Mouse (Mus musculus) embryonic facial prominence, embryonic 11.5 days (tissue): ENCODE measurements around the gene Efcab3. TPM values are rescaled to one million over a fixed set of nuclear protein-coding genes. Genes with fewer than 3 reads are reported as not detected.

Experiments
- ATAC-seq: fragments of 200-750 bp; cut with Nextera tagmentation; replicated peaks from 2 replicates; pipeline ENCODE4 v1.8.0; 2017; ENCODE audit warnings: low read depth; ENCODE audit not compliant: insufficient number of reproducible peaks, low FRiP score, low TSS enrichment
- DNase-seq: peaks from one replicate; pipeline ENCODE4 v3.0.0-alpha.2; 2015; ENCODE audit warnings: low spot score
- H3K27ac ChIP-seq: fragments of 300-500 bp; sonication (generic); replicated peaks from 2 replicates; pipeline ENCODE4 v1.5.1; 2014; ENCODE audit warnings: mild to moderate bottlenecking, low read depth, low read length, control low read depth
- H3K27me3 ChIP-seq: fragments of 300-500 bp; sonication (generic); 2 replicates; pipeline ENCODE4 v1.6.1; 2014; ENCODE audit warnings: mild to moderate bottlenecking, low read length, moderate library complexity, mixed read lengths; ENCODE audit not compliant: control insufficient read depth, insufficient read depth
- H3K36me3 ChIP-seq: fragments of 300-500 bp; sonication (generic); replicated peaks from 2 replicates; pipeline ENCODE4 v1.6.1; 2014; ENCODE audit warnings: low read depth, mild to moderate bottlenecking, low read length, moderate library complexity, mixed read lengths; ENCODE audit not compliant: control insufficient read depth, insufficient read depth
- H3K4me1 ChIP-seq: fragments of 300-500 bp; sonication (generic); 2 replicates; pipeline ENCODE4 v1.6.1; 2014; ENCODE audit warnings: low read length, mixed read lengths; ENCODE audit not compliant: control insufficient read depth, insufficient read depth
- H3K4me2 ChIP-seq: fragments of 300-500 bp; sonication (generic); 2 replicates; pipeline ENCODE4 v1.6.1; 2014; ENCODE audit warnings: low read depth, mild to moderate bottlenecking, control low read depth, low read length, moderate library complexity
- H3K4me3 ChIP-seq: fragments of 300-500 bp; sonication (generic); 2 replicates; pipeline ENCODE4 v1.5.1; 2014; ENCODE audit warnings: low read depth, low read length, control low read depth
- H3K9ac ChIP-seq: fragments of 300-500 bp; sonication (generic); replicated peaks from 2 replicates; pipeline ENCODE4 v1.6.1; 2014; ENCODE audit warnings: mild to moderate bottlenecking, control low read depth, low read length
- H3K9me3 ChIP-seq: fragments of 300-500 bp; sonication (generic); replicated peaks from 2 replicates; pipeline ENCODE4 v1.6.1; 2016; ENCODE audit warnings: mild to moderate bottlenecking, low read length, inconsistent platforms, mixed read lengths; ENCODE audit not compliant: control insufficient read depth
- WGBS: fragments of 180-500 bp; shearing (Covaris S2); extraction: QIAGEN DNeasy Blood & Tissue Kit; methylation state at CpG from one replicate; pipeline ENCODE4 v1.1.7; 2014; 5-methylcytosine and 5-hydroxymethylcytosine counted together
- polyA plus RNA-seq: library from polyadenylated mRNA; unstranded; fragments of >200 nt; fragmentation: Nextera tagmentation; extraction: Ambion mirVana; gene quantifications from 2 replicates; pipeline ENCODE4 v1.2.1, GENCODE M21; 2014

Gene Efcab3
- polyA plus RNA-seq, 1 experiment from 2014 or later, result not detected

DNA sequence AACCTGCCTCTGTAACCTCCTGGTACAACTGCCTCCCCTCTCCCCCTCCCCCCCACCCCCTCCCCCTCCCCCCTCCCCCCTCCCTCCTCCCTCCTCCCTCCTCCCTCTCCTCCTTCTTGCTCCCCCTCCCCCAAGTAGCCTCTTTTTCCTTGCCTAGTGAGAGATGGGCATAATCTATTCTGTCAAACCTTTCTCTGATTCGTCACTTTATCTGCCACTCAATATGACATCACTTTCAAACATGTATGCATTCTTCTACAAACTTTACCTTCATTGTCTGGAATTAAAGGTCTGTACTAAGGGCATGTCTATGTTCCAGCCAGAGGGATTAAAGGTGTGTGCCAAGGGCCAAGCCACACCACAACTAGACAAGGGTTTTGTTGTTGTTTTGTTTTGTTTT is 86.4 kb downstream of the Efcab3 start:
- Histone ChIP-seq H3K9ac (no peak overlapping the region), H3K4me3 (no peak overlapping the region), H3K4me2 (no peak overlapping the region), H3K27ac (no peak overlapping the region), H3K4me1 (peaks cover 2% of the 10 kb centered on the region), H3K9me3 (no peaks in the 10 kb centered on the region), H3K27me3 (no peaks in the 10 kb centered on the region), H3K36me3 (no peaks in the 10 kb centered on the region)
- 90% methylated on average over 1 of the region's 1 CpGs for WGBS
- ATAC-seq (no peak), DNase-seq (no peak)

DNA sequence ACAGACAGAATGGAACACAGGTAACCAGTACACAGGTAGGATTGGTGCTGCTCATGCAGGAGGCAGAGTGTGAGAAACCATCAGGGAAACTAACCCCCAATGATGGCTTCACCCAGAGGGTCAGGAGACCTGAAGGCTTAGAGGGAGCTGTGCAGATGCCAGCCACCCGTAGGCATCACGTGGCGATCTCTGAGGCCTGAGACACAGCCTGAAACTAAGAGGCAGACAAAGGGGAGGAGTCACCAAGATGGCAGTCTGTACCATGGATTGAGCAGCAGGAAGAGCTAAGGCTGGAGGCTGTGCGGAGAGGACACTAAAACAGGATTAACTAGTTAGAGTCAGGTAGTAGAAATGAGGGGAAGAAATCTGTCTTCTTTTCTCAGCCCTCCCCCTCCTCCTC is 87.3 kb downstream of the Efcab3 start:
- Histone ChIP-seq H3K27ac (no peak overlapping the region), H3K4me1 (peaks cover 2% of the 10 kb centered on the region), H3K9ac (no peak overlapping the region)

DNA sequence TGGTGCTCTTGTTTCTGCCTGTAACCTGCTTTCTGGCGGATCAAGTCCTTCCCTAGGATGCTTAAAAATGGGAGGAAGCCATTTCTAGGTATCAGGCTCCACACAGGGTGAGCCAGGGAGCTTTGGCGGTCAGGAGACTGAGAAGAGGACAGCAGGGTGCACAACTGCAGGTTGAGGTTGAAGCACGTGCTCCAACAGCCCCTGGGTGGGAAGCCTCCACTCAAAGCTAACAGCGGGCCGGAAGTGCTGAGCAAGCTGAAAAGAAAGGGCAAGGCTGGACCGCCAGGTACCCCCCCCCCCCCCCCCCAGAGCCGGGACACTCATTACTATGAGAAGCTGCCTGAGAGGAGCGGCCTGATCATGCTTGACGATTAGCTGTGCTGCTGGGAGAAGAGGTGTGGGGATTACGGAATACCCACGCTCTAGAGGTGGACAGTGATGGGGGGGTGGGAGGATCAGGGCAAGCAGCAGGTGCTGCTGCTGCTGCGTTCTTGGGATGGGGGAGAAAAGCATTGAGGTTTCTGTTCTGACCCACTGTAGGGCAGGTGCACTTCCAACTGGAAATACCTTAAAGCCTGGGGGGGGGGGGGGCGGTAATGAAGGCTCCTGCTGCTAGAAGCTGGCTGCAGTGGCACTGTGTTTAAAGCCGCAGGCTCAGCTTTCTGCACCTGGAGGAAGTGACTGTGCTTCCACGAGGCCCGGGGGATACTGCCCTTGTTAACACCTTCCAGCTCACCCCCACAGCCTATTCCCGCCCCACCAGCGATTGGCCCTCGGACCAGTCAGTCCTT is 88.0 kb downstream of the Efcab3 start:
- no peaks in the 10 kb centered on the region for H3K27me3 ChIP-seq
- H3K36me3 ChIP-seq, result no peaks in the 10 kb centered on the region
- H3K9me3 ChIP-seq, result no peaks in the 10 kb centered on the region
- H3K4me1 ChIP-seq, result peaks cover 2% of the 10 kb centered on the region
- ATAC-seq (no peak), DNase-seq (peak; percentile 11)
- no peak overlapping the region for H3K27ac ChIP-seq
- H3K4me2 ChIP-seq, result no peak overlapping the region
- 17% methylated on average over 19 of the region's 19 CpGs for WGBS
- H3K4me3 ChIP-seq, result no peak overlapping the region
- no peak overlapping the region for H3K9ac ChIP-seq

More for the DNA sequence above, 87.3 kb downstream of the Efcab3 start:
- DNase-seq, result no peak
- Histone ChIP-seq H3K9me3 (no peaks in the 10 kb centered on the region), H3K4me3 (no peak overlapping the region), H3K4me2 (no peak overlapping the region), H3K27me3 (no peaks in the 10 kb centered on the region), H3K36me3 (no peaks in the 10 kb centered on the region)
- no peak for ATAC-seq
- WGBS, result 53% methylated on average over 4 of the region's 4 CpGs

DNA sequence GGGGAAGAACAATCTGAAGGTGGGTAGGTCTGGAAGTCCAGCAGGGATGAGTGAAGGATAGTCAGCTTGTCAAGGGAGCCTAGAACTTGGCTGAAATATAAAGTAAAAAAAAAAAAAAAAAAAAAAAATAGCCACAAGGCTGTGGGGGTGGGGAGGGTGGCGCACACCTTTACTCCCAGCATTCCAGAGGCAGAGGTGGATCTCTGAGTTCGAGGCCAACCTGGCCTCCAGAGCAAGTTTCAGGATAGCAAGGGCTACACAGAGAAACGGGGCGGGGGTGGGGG is 88.6 kb downstream of the Efcab3 start:
- Histone ChIP-seq H3K27me3 (no peaks in the 10 kb centered on the region), H3K4me1 (peaks cover 2% of the 10 kb centered on the region), H3K36me3 (no peaks in the 10 kb centered on the region), H3K4me3 (no peak overlapping the region), H3K4me2 (no peak overlapping the region), H3K9me3 (no peaks in the 10 kb centered on the region), H3K9ac (no peak overlapping the region), H3K27ac (no peak overlapping the region)
- ATAC-seq (no peak), DNase-seq (no peak)
- WGBS, result 100% methylated on average over 1 of the region's 4 CpGs

DNA sequence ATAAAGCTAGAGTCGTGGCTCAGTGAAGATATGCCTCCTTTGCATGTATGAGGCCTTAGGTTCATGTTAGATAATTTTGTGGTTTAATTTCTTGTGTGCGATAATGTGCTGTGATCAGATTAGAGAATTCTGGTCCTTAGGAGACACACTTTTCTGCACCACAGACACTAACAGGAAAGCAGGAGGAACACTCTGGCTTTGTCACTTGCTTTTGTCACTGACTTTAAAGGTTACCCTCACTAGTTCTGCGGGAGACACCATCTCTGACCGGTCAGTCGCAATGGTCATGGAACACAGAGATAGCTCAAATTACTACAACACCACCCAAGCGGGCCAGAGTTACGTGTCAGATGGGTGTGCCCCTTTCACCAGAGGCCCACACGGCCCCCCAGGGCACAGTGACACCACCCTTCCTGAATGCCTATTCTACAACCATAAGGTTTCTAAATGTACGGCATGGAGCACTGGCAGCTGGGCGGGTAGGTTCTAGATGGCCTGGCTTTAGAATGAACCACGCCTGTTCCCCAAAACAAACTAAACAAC is 89.0 kb downstream of the Efcab3 start:
- Histone ChIP-seq H3K4me3 (no peak overlapping the region), H3K4me1 (peaks cover 2% of the 10 kb centered on the region), H3K9ac (no peak overlapping the region), H3K27me3 (no peaks in the 10 kb centered on the region), H3K9me3 (no peaks in the 10 kb centered on the region), H3K27ac (no peak overlapping the region), H3K36me3 (no peaks in the 10 kb centered on the region), H3K4me2 (no peak overlapping the region)
- ATAC-seq (no peak), DNase-seq (peak; percentile 9)
- 60% methylated on average over 11 of the region's 11 CpGs for WGBS

DNA sequence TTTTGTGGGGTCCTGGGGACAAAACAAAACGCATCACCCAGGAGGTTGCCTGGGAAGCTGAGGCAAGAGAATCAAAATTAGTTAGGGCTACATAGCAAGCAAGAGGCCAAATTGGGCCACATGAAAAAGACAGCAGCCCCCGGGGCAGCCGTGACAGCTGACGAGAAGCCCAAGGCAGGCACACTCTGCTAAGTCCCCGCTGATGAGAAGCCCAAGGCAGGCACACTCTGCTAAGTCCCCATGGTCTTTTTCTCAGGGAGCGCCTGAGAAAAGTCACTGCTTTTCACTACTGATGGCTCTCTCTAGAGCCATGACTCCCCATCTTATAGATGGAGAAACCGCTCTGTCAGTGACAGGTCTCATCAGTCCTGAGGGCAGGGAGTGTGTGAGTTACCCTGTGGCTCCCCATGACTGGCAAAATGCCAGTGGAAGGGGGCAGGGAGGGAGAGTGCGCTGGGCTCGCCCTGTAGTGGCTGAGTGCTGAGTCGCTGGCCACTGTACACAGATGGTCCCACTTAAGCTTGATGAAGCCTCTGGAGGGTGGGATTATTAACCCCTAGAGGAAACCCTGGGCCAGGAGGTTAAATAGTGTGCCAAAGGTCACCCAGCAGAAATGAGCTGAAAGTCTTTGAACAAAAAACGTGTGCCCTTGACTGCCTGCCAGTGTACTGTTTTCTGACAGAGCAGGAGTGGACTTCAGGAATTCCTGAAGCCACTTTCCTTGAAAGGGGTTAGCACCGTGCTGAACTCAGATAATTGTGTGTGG is 89.9 kb downstream of the Efcab3 start:
- peak; percentile 88 for ATAC-seq
- H3K36me3 ChIP-seq, result no peaks in the 10 kb centered on the region
- no peaks in the 10 kb centered on the region for H3K27me3 ChIP-seq
- DNase-seq, result peak; percentile 79
- H3K9me3 ChIP-seq, result no peaks in the 10 kb centered on the region
- WGBS, result 10% methylated on average over 12 of the region's 12 CpGs
- H3K27ac ChIP-seq, result no peak overlapping the region
- H3K9ac ChIP-seq, result no peak overlapping the region
- H3K4me3 ChIP-seq, result no peak overlapping the region
- H3K4me1 ChIP-seq, result peaks cover 2% of the 10 kb centered on the region
- no peak overlapping the region for H3K4me2 ChIP-seq

DNA sequence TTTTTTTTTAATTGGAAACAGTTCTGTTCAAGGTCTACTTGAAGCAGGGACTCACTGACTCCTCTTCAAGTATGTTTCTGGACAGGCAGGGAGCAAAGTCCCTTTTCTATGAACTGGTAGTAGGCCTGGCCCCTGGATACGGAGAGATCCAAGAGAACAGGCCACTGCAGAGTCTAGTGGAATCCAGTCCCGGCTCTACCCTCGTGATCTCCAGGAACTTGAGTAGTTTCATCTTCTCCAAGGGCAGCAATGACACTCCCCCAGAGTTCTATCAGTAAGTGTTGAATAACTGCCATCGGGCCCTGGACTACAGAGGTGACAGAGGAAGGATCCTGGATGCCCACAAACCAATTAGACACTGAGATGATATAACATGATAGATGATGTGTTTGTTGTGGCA is 92.5 kb downstream of the Efcab3 start:
- DNase-seq (no peak), ATAC-seq (no peak)
- H3K9me3 ChIP-seq, result no peaks in the 10 kb centered on the region
- no peak overlapping the region for H3K9ac ChIP-seq
- H3K27ac ChIP-seq, result no peak overlapping the region
- no peak overlapping the region for H3K4me2 ChIP-seq
- 48% methylated on average over 4 of the region's 4 CpGs for WGBS
- H3K27me3 ChIP-seq, result no peaks in the 10 kb centered on the region
- no peaks in the 10 kb centered on the region for H3K36me3 ChIP-seq
- H3K4me1 ChIP-seq, result peaks cover 2% of the 10 kb centered on the region
- no peak overlapping the region for H3K4me3 ChIP-seq

DNA sequence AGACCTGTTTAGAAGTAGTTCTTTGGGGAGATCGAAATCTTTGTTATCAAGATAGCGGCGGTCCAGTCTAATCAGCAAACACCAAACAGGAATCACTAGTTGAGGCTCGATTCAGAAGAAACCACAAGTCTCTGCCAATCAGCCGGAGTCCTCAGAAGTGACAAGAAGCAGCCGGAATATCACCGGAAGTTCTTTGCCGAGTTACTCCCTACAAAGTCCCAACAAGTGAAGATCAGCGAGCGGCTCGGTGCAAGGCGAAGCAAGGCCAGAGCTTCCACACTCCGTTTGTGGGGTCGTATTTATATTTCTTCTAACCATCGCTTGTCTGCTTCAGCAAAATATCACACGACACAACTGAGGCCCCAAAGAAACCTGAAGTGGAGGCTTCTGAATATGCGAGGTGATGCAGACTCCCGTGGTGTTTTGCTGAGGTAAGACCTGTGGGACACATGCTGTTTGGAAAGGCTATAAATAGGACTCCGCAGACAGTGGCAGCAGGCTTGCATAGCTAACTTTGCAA is 93.4 kb downstream of the Efcab3 start:
- H3K4me2 ChIP-seq, result no peak overlapping the region
- no peaks in the 10 kb centered on the region for H3K9me3 ChIP-seq
- H3K36me3 ChIP-seq, result no peaks in the 10 kb centered on the region
- 80% methylated on average over 19 of the region's 19 CpGs for WGBS
- H3K27ac ChIP-seq, result no peak overlapping the region
- no peak for ATAC-seq
- no peak for DNase-seq
- no peaks in the 10 kb centered on the region for H3K27me3 ChIP-seq
- H3K9ac ChIP-seq, result no peak overlapping the region
- H3K4me3 ChIP-seq, result no peak overlapping the region
- peaks cover 2% of the 10 kb centered on the region for H3K4me1 ChIP-seq
